Mouse (Mus musculus) kidney, adult 9 months (tissue): ENCODE measurements at regions not wholly inside any gene's neighbourhood (a gene's known extent, or its start where the extent isn't known, plus 50 kb on each side); places are given as distances from the start of the nearest gene placed in this dataset.
"Not testable (repeated sequence)": the region's sequence is repeated elsewhere in the genome, so short reads cannot be mapped to it uniquely, and the experiment has no call there.

ENCODE experiments used
- DNase-seq: peaks from one replicate; pipeline ENCODE4 v3.0.0; 2022

DNA sequence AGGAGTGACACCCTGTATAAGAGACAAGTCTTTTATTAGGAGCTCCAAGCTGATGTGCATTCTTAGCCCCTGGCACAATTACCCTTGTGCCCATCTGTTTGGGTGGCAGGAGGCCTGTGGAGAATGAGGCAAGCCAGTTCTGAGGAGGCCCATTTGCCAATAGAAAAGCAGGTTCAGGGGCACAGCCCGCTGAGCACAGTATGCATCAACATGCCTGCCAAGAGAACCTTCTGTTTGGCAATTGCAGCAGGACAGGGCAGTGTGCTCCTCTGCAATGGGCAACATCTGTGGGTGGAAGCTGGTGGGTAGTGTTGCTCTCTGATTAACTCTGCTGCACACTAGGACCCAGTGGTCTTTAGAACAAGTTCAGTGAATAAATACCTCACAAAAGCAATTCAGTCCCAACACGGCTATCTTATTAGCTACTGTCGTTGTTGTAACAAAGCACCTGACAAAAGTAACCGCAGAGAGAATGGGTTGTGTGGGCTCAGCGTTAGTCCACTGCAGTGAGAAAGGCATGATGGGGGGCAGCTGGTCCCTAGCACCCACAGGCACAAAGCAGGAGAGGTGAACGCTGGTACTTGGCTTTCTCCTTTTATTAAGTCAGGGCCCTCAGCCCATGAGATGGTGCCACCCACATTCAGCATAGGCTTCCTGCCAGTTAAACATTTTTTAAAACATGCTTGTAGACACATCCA lies 187.3 kb upstream of the Tas2r119 start:
- no peak for DNase-seq

DNA sequence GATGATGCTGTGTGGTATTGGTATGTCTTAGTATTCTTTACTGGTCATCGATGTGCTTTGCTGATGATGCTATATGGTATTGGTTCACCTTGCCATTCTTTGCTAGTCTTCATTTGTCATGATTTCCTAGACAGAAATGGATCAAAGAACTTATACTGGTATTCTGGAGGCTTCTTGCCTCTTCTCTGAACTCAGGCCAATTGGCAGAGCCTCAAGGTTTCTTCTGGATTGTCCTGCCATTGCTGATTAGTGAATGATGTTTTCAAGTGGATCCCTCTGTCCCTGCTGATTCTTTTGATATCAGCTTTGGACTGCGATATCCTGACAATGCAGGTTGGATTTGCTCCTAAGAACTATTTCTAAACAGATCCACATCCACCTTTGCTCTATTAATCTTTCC lies 179.1 kb upstream of the Tas2r119 start:
- DNase-seq: no peak

DNA sequence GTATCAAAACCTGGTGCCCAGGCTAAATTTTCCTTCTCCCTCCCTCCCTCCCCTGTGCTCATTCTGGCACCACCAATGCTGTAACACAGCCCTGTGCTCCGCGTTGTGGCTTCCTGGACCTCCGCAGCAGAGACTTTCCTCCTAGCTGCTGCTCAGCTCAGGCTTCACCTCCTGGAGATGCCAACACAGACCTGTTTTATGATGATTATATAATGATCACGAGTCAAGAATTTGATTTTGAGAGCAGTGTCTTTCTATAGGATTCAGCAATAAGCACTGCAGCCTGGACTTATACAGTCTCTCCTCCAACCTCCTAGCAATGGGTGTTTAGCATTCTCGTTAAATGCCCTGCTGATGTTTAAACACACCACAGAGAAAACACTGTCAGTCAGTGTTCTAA lies 177.5 kb upstream of the Tas2r119 start:
- no peak for DNase-seq

DNA sequence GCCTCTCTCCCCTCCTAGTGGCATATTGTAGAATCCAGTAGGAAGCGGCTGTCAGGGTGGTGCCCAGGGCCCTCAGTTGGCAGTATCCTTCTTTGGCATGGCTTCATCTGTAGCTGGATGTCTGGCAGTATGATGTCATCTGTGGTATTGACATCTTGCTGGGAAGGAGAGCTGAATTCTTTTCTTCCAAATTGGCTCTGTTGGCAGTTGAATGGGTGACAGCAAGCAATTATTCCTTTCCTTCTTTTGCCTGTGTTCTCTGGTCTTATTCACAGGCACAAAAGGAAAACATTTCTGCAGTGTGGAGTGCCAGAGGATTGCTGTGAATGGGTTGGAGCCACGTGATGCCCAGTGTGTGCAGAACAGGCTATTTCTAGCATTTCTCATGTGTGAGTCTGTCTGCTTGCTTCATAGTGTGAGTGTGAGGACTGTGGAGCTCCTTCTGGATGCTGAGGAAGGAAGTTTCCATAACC lies 174.1 kb upstream of the Tas2r119 start:
- no peak for DNase-seq

- no peak for DNase-seq
Observed at GRCm38 (mm10) chr15:32003489-32003888, 173.6 kb upstream of the Tas2r119 start.

DNA sequence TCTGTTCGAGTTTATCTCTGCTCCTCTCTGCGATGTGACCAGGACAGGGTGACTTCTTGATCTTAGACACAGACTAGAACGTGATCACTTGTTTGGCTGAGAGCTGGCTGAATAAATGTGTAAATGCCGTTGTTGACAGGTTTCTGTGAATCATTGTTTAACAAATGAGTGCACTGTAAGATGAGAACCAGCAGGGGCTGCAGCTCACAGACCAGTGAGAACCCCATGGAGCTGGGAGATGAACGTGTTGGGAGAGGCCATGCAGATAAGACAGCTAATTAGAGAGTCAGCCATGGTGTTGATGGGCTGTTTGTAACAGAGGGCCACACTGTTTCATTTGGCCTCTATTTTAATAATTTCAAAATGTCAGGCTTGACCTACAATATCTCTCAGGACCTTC lies 171.1 kb upstream of the Tas2r119 start:
- no peak for DNase-seq

GRCm38 (mm10) chr15:32009818-32010217 lies 167.3 kb upstream of the Tas2r119 start:
- DNase-seq: no peak

DNA sequence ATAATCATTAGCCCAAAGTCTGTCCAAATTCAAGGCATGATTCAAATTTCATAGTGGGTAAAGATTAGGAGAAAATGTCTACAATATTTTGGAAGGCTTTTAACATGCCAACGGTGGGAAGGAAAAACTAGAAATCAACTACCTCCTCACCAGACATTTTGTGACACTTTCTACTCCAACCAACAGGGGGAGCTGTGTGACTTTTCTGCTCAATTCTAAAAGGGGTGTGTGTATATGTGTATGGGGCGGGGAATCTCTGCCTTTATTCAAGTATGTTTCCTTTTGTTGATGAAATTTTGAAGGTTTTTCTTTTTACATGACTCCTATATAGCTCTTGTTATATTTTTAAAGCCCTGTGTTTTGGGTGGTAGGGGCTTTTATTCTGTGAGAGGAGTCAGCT lies 165.0 kb upstream of the Tas2r119 start:
- DNase-seq: peak; percentile 64

DNA sequence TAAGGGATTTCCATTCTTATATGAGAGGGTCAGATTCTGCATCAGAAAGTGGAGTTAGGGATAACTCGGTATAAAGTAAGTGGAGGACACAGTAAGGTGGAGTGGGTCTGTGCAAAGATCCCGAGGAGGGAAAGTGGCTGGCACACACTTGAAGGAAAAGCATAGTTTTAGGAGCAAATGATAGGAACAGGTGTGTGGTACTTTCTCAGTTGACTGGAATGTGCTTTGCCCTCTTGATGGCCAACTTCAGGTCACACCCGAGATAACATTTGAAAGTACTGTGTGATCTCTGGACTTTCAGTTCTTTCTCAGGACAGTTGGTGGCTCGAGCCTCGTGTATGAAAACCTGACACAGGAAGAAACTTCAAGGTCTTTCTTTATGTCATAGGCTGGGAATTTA lies 164.3 kb upstream of the Tas2r119 start:
- DNase-seq: no peak

DNA sequence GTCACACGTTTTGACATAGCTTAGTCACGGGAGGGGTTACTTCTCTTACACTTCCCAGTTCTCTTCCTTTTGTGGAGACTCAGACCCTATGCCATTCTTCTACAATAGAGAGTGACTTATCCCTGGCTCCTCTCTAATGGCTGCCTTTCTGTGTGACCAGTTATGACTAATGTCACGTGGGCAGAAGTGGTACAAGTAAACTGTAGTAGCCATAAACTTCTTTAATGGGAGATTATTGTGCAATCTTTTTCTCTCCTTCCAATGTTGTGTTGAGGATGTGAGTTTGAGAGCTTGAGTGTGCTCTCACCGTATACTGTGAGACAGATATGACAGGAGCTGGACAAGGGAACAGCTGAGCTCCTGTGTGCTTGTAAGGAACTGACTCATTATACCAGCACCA lies 161.9 kb upstream of the Tas2r119 start:
- DNase-seq: no peak

DNA sequence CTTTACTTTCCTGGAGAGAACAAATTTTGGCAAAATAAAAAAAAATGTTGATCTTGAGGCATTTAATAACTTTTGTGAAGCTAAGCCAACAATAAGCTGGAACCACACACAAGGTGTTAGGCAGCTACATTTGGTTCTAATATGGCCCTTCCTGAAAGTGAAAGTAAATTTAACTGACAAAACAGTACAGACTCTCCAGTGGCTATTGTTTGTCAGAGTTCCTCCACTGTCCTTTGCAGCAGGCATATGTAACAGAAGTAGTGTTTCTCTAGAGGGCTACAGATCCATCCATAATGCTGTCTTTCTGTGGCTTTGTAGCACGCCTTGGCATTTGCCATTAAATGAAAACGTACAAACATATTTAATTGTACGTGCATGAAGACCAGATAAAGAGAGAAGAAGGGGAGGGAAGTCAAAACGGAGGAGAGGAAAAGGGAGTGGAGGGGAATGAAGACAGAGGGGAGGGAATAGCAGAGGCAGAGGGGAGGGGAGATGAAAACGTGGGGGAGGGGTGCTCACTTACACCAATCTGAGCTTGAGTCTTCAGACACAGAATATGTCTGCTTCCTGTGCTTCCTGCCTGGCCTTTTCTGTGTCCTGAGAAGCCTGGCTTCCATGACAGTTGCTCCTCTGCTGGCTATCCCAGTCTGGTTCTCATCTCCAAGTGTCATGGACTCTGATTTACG lies 156.6 kb upstream of the Tas2r119 start:
- DNase-seq: peak; percentile 11

DNA sequence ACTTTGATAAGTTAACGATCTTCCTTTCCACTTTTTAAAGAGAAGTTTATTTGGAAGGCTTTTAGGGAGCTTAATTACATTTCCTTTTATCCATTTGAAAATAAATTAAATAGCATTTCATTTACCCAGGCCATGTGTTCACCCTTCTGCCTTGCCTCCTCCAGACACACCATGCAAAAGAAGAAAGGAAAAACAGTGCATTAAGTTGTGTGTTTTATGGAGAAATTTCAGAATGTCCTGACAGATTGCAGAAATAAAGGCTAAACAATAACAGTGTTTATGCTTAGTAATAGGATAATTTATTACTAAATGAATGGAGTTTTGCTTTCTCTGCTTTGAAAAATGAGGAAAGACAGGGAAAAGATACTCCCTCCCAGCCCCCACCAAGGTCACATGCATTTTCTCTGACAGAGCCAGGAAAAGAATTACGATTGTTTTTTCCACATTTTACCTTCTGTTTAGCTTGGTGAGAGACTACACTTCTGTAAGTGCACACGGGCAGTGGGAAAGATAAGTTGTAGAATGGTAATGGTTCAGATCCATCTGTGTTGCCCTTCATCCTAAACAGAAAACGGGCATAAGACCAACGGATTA lies 156.0 kb upstream of the Tas2r119 start:
- DNase-seq: no peak

- no peak for DNase-seq
Observed at GRCm38 (mm10) chr15:32034091-32034490, 143.0 kb upstream of the Tas2r119 start.

DNA sequence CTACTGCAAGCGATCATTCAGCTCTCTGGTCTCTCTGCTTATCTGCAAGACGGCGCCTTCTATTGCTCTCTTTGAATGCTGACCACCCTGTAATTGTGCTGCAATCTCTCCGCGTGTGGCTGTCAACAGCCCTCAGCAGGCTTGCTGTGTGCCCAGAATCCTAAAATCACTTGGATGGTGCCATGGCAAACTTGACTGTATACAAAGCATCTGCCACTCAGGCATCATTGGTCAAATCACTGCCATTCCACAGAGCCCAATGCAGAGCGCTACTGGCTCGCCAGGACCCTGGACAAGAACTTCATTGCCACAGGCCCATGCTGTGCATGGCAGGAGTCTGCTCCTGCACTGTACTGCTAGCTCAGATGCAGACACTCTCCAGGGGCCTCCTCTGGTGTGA lies 142.3 kb upstream of the Tas2r119 start:
- no peak for DNase-seq

- DNase-seq: no peak
Observed at GRCm38 (mm10) chr15:32041764-32042163, 135.3 kb upstream of the Tas2r119 start.

DNA sequence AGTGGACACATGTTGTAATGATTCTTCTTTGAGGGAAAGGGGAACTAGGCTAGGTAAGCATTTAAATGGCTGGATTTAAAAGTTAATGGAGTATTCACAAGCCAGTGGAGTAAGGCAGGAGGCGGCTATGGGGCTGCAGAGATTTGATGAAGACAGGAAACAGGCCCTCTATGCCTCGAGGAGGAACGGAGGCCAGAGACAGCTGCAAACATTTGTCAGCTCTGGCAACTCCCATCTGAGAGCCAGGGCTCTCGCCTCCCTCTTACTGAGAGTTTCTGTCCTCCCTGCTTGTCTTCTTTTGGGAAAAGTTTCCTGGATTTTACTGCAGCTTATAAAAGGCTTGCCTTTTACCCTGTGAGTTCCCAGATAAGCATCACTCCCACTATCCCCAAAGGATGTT lies 134.9 kb upstream of the Tas2r119 start:
- peak; percentile 11 for DNase-seq

DNA sequence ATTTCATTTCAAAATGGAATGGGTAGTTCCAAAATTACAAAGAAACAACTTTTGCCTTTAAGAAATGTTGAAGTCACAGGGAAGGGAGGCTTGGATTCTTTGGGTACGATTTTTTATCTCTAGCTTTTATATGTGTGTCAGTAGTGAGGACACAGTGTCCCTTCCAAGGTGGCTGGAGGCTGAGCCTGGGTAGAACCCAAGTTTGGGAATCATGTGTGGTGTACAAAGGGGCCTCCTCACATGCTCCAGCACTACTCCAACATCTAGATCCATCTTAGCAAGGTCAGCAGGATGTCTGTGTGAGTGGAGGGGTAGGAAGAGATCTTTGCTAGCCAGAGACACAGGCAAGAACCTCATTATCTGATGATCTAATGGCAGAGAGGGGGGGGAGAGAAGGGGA lies 134.5 kb upstream of the Tas2r119 start:
- no peak for DNase-seq

- no peak for DNase-seq
Observed at GRCm38 (mm10) chr15:32043207-32043606, 133.9 kb upstream of the Tas2r119 start.

DNA sequence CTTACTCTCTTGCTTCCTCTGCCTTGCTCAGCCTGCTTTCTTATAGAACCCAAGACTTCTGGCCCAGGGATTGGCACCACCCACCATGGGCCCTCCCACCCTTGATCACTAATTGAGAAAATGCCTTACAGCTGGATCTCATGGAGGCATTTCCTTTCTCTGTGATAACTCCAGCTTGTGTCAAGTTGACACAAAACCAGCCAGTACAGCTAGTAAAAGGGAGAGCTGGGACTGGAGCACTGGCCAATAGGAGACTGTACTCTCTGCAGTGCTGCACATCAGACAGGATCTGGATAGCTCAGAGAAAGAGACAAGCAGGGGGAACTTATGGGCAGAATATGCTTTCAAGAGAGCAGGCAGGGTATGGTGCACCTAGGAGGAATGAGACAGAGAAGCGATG lies 133.4 kb upstream of the Tas2r119 start:
- DNase-seq: not testable (repeated sequence)

DNA sequence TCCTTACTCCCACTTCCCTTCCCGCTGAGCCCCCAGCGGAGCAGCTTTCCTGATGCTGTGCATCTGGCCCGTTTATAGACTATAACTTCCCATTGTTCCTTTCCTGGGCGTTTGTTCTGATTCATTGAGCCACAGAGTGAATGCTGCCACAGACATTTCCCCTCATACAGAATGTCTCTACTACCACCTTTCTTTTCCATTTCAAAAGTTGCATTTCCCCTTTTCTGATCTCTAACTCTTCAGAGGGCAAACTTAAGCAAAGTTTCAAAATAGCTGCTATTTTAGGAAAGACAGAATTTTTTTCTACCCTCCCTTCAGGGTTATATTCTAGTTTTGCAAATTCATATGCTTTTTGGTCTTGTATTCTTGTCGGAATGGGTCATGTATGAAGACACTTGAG lies 128.3 kb upstream of the Tas2r119 start:
- DNase-seq: no peak

- DNase-seq: no peak
Observed at GRCm38 (mm10) chr15:32061573-32061972, 115.5 kb upstream of the Tas2r119 start.

- DNase-seq: no peak
Observed at GRCm38 (mm10) chr15:32082109-32082508, 95.0 kb upstream of the Tas2r119 start.

DNA sequence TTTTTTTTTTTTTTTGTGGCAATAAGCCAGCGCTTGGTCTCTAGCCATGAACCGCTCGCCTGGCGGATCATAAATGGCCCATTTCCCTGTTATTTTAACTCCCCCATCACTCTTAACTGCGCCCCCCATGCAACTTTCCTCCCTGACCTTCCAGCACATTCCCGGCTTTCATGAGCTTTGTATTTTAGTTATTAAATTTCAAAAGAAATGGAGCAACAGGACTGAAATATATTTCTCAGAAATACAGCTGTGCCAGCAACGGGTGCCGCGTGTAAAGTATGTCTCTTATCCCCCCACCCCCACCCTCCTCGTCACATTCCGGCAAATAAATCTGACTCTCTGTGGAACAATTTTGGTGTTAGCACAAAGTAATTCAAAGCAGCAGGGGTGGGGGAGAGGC lies 83.2 kb upstream of the Tas2r119 start:
- DNase-seq: no peak

- no peak for DNase-seq
Observed at GRCm38 (mm10) chr15:32095554-32095953, 81.5 kb upstream of the Tas2r119 start.
